Mouse (Mus musculus) ovary, postnatal 14 days (tissue): ENCODE results near the gene Mast4.

Source experiments
- DNase-seq: peaks from one replicate; pipeline ENCODE4 v3.0.0; 2022; ENCODE audit warnings: low spot score

Gene Mast4

DNA sequence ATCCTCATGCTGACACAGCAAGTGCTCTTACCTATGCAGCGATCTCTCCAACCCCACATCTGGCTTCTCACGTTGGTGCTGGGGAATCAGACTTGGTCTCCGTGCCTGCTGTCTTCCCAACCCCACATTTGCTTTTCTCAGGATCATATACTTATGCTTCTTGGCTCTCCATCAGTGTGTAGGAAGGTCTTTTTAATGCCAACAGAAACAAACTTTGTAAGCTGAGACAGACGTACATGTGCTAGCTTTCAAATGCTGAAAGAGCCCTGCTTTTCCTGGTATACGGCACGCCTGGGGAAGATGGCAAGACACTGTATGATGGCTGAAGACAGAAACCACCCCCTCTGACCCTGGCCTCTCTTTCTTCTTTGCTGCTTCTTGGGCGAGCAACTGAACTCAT is 285.3 kb downstream of the Mast4 start:
- DNase-seq = no peak

DNA sequence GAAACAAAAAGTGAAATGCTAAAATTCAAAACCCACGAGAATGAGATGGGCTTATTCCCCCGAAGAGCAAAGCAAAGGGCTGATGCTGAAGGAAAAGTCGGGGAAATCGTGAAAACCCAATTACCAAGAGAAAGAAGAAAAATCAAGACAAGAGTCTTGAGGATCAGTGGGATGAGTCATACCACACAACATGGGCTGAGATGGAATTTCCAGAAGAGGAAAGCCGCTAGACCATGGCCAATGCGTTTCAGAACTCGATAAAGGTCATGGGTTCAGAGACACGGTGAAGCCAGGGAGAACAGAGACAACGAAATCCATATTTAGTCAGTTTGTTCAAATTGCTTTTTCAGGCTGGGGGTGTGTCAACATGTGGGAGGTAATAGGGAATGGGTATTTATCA is 290.6 kb downstream of the Mast4 start:
- no peak for DNase-seq

DNA sequence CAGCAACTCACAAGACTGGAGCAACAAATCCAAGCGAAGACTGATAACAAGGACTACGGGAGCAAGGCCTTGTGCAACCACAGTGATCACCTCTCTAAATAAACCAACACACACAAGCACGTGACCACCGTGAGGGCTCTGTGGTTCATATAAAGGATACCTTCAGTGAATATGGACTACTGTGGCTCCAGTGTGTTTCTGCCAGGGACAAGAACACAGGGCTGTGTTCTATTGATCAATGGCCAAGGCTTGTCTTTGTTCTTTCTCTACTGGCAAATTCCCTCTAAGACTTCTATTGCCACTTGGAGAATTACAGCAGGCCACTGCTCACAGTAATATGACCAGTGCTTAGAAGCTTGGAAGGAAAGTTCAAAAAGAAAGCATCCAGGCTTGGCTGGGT is 291.3 kb downstream of the Mast4 start:
- DNase-seq = no peak

DNA sequence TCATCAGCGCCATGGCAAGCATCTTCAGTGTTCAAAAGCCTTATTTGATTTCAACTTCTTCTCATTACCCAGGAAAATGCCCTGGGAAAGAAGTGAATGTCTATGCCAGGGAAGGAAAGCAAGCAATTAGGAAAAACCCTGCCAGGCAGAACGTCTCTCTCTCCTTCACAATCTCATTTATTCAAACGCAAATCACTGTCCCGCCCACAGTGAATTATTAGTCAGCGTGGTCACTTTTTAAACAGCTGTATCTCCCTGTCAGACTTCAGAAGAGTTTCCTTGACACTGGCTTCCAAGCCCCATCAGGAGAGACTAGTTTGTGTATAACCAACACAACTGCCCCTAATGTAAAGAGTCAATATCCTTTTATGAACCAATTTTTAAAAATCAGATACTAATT is 296.8 kb downstream of the Mast4 start:
- no peak for DNase-seq

DNA sequence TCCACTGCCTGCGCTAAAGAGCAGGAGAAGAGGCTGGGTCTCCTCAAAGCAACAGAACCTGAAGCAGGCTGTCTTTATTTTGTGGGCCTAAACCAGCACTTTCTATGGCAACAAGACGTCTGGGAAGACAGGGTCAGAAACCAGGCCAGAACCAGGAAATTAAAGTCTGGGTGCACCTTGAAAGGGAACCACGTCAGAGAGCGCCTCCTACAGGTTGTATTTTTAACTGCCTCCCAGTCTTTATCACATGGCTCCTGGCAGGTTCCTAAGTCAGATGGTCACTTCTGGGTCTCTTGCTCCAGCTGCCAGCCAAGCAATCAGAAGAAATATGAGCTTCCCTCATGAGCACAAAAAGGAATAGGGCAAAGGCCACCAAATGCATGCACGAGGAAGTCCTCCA is 304.9 kb downstream of the Mast4 start:
- DNase-seq = no peak

DNA sequence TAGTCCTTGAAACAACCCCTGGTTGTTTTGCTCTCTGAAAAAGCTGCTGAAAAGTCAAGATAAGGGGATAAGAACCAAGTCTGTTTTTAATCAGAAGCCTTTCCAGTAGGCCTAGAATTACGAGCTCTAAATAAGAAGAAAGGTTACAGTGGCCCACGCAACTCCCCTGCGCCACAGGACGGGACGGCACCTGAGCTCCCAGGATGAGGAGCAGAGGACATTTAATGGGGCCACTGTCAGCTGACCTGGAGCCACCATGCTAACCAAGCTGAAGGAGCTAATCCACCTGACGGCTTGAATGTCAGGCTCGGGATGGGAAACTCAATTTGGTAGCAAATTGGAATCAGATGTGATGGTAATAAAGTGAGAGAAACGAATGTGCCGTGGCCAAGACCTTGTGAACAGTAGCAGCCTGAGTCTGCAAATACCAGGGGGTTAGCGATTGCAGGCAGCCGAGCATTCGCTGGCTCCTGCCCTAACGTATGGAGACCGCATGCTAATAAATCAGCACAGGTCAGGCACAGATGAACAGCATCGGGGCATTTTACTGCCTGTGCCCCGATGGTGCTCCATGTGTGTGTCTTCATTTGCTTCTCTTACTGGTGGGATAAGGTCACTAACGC is 306.7 kb downstream of the Mast4 start:
- DNase-seq = no peak

DNA sequence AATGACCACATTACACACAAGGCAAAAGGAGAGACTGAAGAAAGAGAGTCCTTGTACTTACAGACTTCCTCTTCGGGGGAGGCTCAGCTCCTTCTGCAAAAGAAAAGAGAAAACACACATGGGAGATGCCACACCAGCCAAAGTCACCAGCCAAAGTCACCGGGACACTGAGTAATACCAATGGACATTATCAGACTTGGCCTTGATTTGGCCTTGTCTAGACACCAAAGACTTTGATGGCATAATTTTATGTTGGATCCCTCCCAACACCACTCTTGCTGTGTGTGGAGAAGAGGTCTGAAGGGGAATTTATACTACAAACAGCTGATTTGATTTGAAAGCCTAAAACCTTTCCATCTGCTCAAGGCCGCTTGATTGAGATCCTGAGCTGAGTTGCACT is 308.8 kb downstream of the Mast4 start:
- no peak for DNase-seq

DNA sequence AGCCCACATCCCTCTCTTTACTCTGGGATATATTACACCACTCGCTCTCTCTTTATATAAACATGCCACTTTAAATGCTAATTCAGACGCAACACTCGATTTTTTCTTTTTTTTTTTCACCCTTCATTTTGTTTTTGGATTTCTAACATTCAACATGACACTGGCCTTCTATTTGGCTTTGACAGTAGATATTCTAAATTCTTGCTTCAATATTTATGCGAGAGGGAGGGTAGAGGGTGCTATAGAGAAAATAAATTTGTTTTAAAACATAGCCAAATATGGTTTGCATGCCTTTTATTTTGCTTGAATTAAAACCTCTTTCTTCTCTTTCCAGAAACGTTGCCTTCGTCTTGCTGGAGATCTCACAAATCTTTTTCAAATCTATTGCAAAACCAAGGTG is 315.8 kb downstream of the Mast4 start:
- no peak for DNase-seq

- DNase-seq = no peak
Observed at GRCm38 (mm10) chr13:103017661-103018060, 316.6 kb downstream of the Mast4 start.

- no peak for DNase-seq
Observed at GRCm38 (mm10) chr13:103015131-103015750, 319.1 kb downstream of the Mast4 start.

- DNase-seq = no peak
Observed at GRCm38 (mm10) chr13:103014631-103015030, 319.7 kb downstream of the Mast4 start.

- no peak for DNase-seq
Observed at GRCm38 (mm10) chr13:103014222-103014621, 320.1 kb downstream of the Mast4 start.

- no peak for DNase-seq
Observed at GRCm38 (mm10) chr13:103005227-103005626, 329.1 kb downstream of the Mast4 start.

DNA sequence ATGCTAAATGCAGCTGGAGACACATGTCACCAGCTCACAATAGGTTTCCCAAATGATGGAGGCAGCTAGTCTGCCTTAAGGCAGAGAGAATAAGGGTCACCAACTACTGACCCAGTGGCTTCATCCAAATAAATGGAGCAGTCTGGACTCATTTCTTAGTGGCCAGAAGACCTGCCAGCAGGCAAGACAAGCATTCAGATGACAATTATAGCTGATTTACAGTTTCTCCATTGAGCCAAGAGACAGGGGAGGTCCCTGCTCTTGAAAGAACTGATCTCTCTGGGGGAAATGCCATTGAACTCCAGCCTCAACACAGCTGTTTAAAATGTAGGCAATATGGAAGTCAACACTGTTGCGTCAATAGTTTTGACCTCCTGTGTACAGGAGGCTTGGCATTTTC is 332.5 kb downstream of the Mast4 start:
- DNase-seq = no peak

DNA sequence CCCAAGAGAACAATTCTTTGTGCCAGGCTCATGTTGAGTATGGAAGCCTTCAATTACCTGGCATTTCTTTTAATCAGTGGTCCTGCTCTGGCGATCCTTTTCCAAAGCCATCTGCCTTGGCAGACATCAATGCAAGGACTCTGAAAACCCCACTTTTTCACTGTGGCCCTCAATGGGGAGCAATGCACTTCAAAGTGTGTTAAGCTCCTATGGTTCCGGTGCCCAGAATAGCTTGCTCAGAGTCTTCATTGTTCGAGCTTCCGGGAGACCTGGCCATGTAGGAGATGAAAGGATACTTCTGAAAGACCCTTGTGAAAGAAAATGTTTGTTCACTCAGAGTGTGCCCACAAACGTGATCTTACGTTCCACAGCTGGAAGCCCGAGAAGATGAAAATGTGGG is 333.4 kb downstream of the Mast4 start:
- no peak for DNase-seq

GRCm38 (mm10) chr13:102994098-102994497 is 340.2 kb downstream of the Mast4 start:
- no peak for DNase-seq

- no peak for DNase-seq
Observed at GRCm38 (mm10) chr13:102992680-102993423, 341.4 kb downstream of the Mast4 start.

DNA sequence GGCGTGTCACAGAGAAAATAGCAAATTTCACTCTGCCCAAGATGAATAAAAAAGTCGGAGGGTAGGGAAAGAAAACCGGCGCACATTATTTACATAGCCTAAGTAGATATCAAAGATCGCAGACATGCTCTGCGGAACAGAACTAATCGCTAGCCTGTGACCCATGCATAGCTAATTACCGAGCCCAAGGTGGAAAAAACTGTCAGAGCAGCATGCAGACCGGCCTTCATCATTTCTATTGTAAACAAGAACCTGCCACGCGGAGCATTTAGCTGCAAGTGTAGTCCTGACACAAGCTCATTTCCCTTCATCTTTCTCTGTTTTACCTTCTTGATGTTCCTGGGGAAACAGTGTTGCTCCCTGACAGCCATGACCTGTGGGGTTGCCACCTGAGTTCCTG is 342.4 kb downstream of the Mast4 start:
- DNase-seq = no peak

- no peak for DNase-seq
Observed at GRCm38 (mm10) chr13:102991196-102991595, 343.1 kb downstream of the Mast4 start.

GRCm38 (mm10) chr13:102990085-102990484 is 344.2 kb downstream of the Mast4 start:
- DNase-seq = no peak

- DNase-seq = no peak
Observed at GRCm38 (mm10) chr13:102989616-102990015, 344.7 kb downstream of the Mast4 start.

GRCm38 (mm10) chr13:102988976-102989375 is 345.3 kb downstream of the Mast4 start:
- no peak for DNase-seq

DNA sequence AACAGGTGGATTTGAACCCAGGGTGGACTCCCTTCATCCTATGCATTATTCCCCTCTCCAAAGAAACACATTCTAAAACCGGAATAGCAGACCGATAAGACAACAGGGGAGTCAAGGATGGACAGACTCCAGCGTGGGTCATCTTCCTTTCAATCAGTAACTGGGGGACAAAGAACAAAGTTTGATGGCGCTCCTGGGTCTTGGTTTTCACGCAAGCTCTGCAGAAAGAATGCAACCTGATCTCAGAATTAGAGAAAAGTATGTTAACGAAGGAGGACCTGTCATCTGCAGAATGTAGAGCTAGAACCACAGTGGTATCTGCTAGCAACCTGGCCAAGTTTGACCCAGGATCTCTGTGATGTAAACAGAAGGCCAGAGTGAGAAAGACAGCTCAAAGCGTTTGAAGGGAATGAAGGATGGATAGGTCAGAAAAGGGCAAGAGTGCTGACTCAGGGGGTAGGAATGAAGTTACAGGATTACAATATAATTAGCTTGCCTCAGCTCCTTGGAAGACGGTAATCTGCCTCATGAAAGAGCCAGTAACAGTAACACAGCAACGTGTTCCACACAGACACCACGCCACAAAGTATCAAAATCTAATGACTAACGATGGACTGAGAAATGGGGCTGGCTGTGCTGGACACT is 345.9 kb downstream of the Mast4 start:
- DNase-seq = no peak
